Mouse (Mus musculus) lung, postnatal 0 days (tissue): ENCODE measurements around the gene Uqcc1.
A peak's percentile ranks its signal among the peaks of the same experiment; 100 is the strongest.

Experiments
- CTCF ChIP-seq: IDR thresholded peaks from 2 replicates; pipeline ENCODE4 v1.5.1; 2016; ENCODE audit warnings: antibody characterized with exemption, mild to moderate bottlenecking
- EP300 ChIP-seq: IDR thresholded peaks from 2 replicates; pipeline ENCODE4 v1.6.1; 2016; ENCODE audit warnings: antibody characterized with exemption, mild to moderate bottlenecking, control low read depth

- TF ChIP-seq CTCF (peak; percentile 17; the same call in 1 of the 2 replicates), EP300 (no peak)
Measured at GRCm38 (mm10) chr2:155818596-155819391, 111.3 kb downstream of the Uqcc1 start.
